Mouse (Mus musculus) intestine, embryonic 14.5 days (tissue): ENCODE data around the gene Tsr1. TPM values are rescaled to one million over a fixed set of nuclear protein-coding genes. Genes with fewer than 3 reads are reported as not detected.

Experiments used
- ATAC-seq: fragments of 200-750 bp; cut with Nextera tagmentation; replicated peaks from 2 replicates; pipeline ENCODE4 v1.8.0; 2017; ENCODE audit warnings: low read depth, moderate number of reproducible peaks, moderate TSS enrichment, moderate library complexity; ENCODE audit not compliant: low FRiP score, low TSS enrichment
- DNase-seq: peaks from one replicate; pipeline ENCODE4 v3.0.0-alpha.2; 2018; ENCODE audit warnings: low spot score
- H3K27ac ChIP-seq: fragments of 300-500 bp; sonication (generic); 2 replicates; pipeline ENCODE4 v1.5.1; 2014; ENCODE audit warnings: low read depth, mild to moderate bottlenecking, control low read depth
- H3K27me3 ChIP-seq: fragments of 300-500 bp; sonication (generic); replicated peaks from 2 replicates; pipeline ENCODE4 v1.6.1; 2014; ENCODE audit warnings: low read length, control low read depth; ENCODE audit not compliant: control insufficient read depth, insufficient read depth
- H3K36me3 ChIP-seq: fragments of 300-500 bp; sonication (generic); 2 replicates; pipeline ENCODE4 v1.6.1; 2014; ENCODE audit warnings: low read length, control low read depth; ENCODE audit not compliant: control insufficient read depth, insufficient read depth
- H3K4me1 ChIP-seq: fragments of 300-500 bp; sonication (generic); replicated peaks from 2 replicates; pipeline ENCODE4 v1.6.1; 2014; ENCODE audit warnings: low read length, control low read depth, mixed read lengths; ENCODE audit not compliant: control insufficient read depth, insufficient read depth
- H3K4me2 ChIP-seq: fragments of 300-500 bp; sonication (generic); 2 replicates; pipeline ENCODE4 v1.6.1; 2014; ENCODE audit warnings: low read length
- H3K4me3 ChIP-seq: fragments of 300-500 bp; sonication (generic); 2 replicates; pipeline ENCODE4 v1.5.1; 2014; ENCODE audit warnings: low read depth, low read length, control low read depth, mixed read lengths
- H3K9ac ChIP-seq: fragments of 300-500 bp; sonication (generic); 2 replicates; pipeline ENCODE4 v1.6.1; 2014; ENCODE audit warnings: mild to moderate bottlenecking, low read length
- H3K9me3 ChIP-seq: fragments of 300-500 bp; sonication (generic); 2 replicates; pipeline ENCODE4 v1.6.1; 2016; ENCODE audit warnings: low read length, control low read depth; ENCODE audit not compliant: control insufficient read depth
- WGBS: fragments of 180-500 bp; shearing (Covaris S2); extraction: QIAGEN DNeasy Blood & Tissue Kit; methylation state at CpG from one replicate; pipeline ENCODE4 v1.1.7; 2014; 5-methylcytosine and 5-hydroxymethylcytosine counted together
- polyA plus RNA-seq: library from polyadenylated mRNA; unstranded; fragments of >200 nt; fragmentation: Nextera tagmentation; extraction: Ambion mirVana; gene quantifications from 2 replicates; pipeline ENCODE4 v1.2.1, GENCODE M21; 2014

The Tsr1 gene
- polyA plus RNA-seq, 1 experiment from 2014 or later = 64.3 TPM

DNA sequence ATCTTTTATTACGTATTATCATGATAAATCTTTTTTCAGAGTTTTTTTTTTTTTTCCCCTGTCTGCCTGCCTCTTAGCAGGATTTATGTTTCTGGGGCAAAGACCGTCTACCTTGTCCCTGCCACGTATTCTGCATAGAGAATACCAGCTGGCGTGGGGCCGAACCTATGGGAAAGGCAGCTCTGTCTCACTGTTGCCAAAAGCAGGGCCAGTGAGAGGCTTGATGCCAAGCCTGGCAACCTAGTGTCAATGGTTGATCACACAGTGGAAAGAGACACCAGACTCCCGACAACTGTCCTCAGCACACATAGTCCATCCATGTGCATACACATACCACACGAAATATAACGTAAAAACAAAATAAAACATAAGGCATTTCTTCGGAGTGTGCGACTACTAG lies 14.8 kb upstream of the Tsr1 start:
- no peak overlapping the region for H3K4me3 ChIP-seq
- DNase-seq (no peak), ATAC-seq (no peak)
- H3K4me2 ChIP-seq = no peak overlapping the region
- H3K9ac ChIP-seq = no peak overlapping the region
- H3K36me3 ChIP-seq = no peaks in the 10 kb centered on the region
- WGBS = 95% methylated on average over 10 of the region's 10 CpGs
- 0 out of 2 replicates have a peak, but pooled peaks cover 3% of the 10 kb centered on the region for H3K4me1 ChIP-seq
- H3K27me3 ChIP-seq = no peaks in the 10 kb centered on the region
- H3K9me3 ChIP-seq = no peaks in the 10 kb centered on the region
- no peak overlapping the region for H3K27ac ChIP-seq

DNA sequence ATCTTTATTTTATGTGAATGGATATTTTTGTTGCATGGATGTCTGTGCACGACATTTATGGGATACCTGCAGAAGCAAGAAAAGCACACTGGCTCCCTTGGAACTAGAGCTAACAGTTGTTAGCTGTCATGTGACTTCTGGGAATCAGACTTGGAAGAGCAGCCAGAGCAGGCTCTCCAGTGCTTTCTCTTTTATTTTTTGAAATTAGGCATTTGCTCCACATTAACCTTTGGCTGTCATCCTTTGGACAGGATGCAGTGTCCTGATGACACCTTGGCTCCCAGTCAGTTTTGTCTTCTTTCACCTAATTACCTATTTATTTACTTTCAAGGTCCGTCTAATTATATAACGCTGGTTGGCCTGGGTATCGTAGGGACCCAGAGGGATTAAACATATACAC lies 3.3 kb upstream of the Tsr1 start:
- ATAC-seq (no peak), DNase-seq (no peak)

DNA sequence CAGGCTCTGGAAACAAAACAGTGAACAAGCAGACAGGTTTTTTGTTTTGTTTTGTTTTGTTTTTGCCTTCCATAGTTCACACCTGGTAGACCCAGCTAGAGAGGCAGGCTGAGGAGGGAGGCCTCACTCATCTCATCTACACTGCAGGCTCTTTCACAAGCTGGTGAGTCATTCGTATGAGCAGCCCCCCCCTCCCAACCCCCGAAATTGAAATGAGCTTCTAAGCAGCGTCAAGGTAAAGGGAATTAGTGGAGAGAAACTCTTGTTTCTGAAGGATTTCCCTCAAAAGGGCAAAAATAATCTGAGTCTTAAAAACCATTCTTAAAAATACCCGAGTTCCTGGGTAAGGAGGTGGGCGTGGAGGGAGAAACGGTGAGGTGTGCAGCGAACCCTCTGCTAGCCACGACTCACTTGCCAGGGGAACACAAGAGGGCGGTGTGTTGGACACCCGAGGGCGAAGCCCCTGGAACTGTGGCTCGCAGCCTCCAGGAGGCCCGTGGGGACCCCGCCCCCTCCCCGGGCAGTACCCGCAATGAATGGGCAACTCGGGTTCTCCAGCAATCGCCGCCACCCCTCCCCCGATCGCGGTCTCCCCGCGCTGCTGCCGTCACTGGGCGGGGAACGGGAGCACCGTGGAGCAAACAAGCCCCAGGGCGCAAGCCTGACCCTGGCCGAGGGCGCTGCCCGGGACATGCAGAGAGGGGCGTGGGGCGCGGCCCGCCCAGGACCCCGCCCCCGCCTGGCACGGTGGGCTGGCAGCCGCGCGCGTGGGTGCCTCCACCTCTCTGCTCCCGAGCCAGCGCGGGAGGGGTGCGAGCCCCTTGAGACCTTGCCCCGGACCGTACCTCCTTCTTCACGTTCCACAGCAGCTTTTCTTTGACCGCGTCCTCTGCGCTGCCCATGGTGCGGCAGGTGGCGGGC lies 1.6 kb upstream of the Tsr1 start:
- Histone ChIP-seq H3K27me3 (no peaks in the 10 kb centered on the region), H3K4me1 (peaks cover 11% of the 10 kb centered on the region; the same call in 1 of the 2 replicates), H3K9me3 (no peaks in the 10 kb centered on the region), H3K4me3 (peak overlapping the region; percentile 97), H3K27ac (peak overlapping the region; percentile 78), H3K36me3 (peaks cover 20% of the 10 kb centered on the region), H3K4me2 (peak overlapping the region; percentile 93), H3K9ac (peak overlapping the region; percentile 81)
- peak; percentile 85 for DNase-seq
- ATAC-seq = peak; percentile 70
- under 1% methylated on average over 48 of the region's 55 CpGs for WGBS

More for the DNA sequence above, 3.3 kb upstream of the Tsr1 start:
- Histone ChIP-seq H3K36me3 (peaks cover 4% of the 10 kb centered on the region), H3K4me1 (0 out of 2 replicates have a peak, but pooled peaks cover 7% of the 10 kb centered on the region), H3K4me2 (no peak overlapping the region), H3K27ac (no peak overlapping the region), H3K9ac (no peak overlapping the region), H3K4me3 (no peak overlapping the region), H3K9me3 (no peaks in the 10 kb centered on the region), H3K27me3 (no peaks in the 10 kb centered on the region)
- WGBS = 70% methylated on average over 4 of the region's 4 CpGs

DNA sequence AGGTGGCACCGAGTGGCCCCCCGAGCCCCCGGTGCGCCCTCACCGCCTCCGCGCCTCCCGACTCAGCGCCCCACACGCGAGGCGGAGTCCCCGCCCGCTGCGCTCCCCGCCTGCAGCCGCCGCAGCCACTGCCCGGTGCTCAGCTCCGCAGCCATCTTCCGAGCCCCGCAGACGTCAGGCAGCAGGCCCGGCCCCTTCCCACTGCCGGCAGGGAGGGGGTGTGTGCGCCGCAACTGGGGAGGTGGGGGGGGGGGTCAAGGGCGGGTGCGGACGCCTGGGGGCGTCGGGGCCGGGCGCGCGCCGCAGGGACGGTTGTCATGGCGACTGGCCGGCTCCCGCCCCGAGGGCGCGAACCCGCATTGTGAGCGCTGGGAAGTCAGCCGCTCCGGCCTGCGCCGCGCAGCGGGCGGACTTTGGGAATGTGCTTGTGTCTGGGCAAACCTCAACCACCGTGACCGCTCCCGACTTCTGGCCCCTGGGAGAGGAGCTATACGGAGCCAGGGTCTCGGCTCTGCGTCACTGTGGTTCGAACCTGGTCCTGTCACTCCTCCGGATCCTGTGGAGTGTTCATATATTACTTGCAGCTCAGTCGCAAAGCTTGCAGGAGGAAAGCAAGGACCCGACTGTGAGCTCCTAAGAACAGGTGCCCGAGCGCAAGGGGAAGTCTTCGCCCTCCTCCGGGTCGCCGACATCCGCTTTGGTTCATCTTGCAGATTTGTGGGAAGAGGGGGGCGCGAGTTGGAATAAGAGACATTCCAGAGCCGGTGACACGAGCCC lies 782 bp upstream of the Tsr1 start, which contains the start of gene Sgsm2:
Sgsm2 (minus strand) TSS at position 160 of the 777 bp plus-strand sequence.
- H3K4me1 ChIP-seq = peaks cover 11% of the 10 kb centered on the region; the same call in 1 of the 2 replicates
- peak; percentile 75 for ATAC-seq
- H3K9me3 ChIP-seq = no peaks in the 10 kb centered on the region
- H3K27ac ChIP-seq = peak within 1 kb of the TSS; percentile 78
- under 1% methylated on average over 71 of the region's 74 CpGs for WGBS
- DNase-seq = peak; percentile 89
- H3K27me3 ChIP-seq = no peaks in the 10 kb centered on the region
- H3K4me3 ChIP-seq = peak within 1 kb of the TSS; percentile 97
- H3K9ac ChIP-seq = peak within 1 kb of the TSS; percentile 81
- H3K4me2 ChIP-seq = peak within 1 kb of the TSS; percentile 93
- peaks cover 29% of the 10 kb centered on the region for H3K36me3 ChIP-seq

DNA sequence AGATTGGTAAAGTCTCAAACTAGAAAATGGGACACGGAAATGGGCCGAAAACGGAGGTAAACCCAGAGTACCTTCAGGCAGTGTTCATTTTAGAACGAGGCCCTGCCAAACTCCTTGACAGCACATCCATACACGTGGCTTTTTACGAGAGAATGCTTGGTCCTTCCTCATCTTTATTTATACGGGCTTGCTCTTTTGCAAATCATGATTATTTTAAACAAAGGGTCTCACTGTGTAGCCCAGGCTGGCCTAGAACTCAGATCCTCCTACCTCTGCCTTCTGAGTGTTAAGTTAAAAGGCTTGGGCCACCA lies 601 bp downstream of the Tsr1 start:
- H3K27me3 ChIP-seq = no peaks in the 10 kb centered on the region
- peak overlapping the region; percentile 81 for H3K9ac ChIP-seq
- DNase-seq (no peak), ATAC-seq (no peak)
- H3K9me3 ChIP-seq = no peaks in the 10 kb centered on the region
- 1% methylated on average over 7 of the region's 7 CpGs for WGBS
- H3K4me1 ChIP-seq = peaks cover 11% of the 10 kb centered on the region; the same call in 1 of the 2 replicates
- peaks cover 43% of the 10 kb centered on the region for H3K36me3 ChIP-seq
- H3K4me3 ChIP-seq = peak overlapping the region; percentile 97
- peak overlapping the region; percentile 93 for H3K4me2 ChIP-seq
- H3K27ac ChIP-seq = peak overlapping the region; percentile 78; the same call in 1 of the 2 replicates

DNA sequence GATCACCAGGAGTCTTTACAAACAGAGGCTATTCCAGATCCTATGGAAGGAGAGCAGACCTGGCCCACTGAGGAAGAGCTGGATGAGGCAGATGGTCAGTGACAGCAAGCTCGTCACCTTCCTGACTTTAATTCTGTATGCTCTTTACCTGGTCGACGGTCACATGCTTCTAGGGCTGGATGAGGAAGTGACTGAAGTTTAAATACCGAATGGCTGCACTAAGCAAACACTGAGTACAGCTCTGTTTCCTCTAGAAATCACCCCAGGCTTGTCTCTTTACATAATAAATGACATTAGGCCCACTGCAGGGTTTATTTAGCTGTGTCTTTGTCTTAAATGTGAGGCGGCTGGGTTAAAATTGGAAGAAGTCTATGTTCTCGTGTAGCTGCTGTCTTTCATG lies 3.7 kb downstream of the Tsr1 start:
- no peaks in the 10 kb centered on the region for H3K9me3 ChIP-seq
- peaks cover 11% of the 10 kb centered on the region; the same call in 1 of the 2 replicates for H3K4me1 ChIP-seq
- H3K4me3 ChIP-seq = no peak overlapping the region
- H3K27ac ChIP-seq = no peak overlapping the region; the same call in 1 of the 2 replicates
- no peak for ATAC-seq
- H3K4me2 ChIP-seq = 0 out of 2 replicates have a peak overlapping the region, but pooled peaks have one; percentile 17
- no peaks in the 10 kb centered on the region for H3K27me3 ChIP-seq
- peaks cover 74% of the 10 kb centered on the region for H3K36me3 ChIP-seq
- 79% methylated on average over 6 of the region's 6 CpGs for WGBS
- DNase-seq = no peak
- no peak overlapping the region for H3K9ac ChIP-seq

DNA sequence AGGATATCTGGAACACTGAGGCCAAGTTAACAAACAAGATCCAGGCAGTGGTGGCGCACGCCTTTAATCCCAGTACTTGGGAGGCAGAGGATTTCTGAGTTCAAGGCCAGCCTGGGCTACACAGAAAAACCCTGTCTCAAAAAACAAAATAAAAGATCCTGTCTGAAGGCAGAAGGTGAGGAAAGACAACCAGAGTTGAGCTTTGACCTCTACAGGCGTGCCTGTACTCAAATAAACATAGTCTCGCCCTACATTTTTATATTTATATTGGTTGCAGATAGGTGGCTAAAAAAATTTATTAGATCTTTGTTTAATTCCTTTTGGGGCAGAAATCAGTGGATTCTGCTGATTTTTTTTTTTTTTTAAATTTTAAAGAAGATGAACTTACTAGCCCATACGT lies 4.5 kb downstream of the Tsr1 start:
- ATAC-seq (no peak), DNase-seq (no peak)
- H3K9ac ChIP-seq = no peak overlapping the region
- H3K27me3 ChIP-seq = no peaks in the 10 kb centered on the region
- WGBS = 85% methylated on average over 5 of the region's 5 CpGs
- no peak overlapping the region for H3K4me2 ChIP-seq
- no peaks in the 10 kb centered on the region for H3K9me3 ChIP-seq
- no peak overlapping the region for H3K27ac ChIP-seq
- peaks cover 82% of the 10 kb centered on the region for H3K36me3 ChIP-seq
- H3K4me1 ChIP-seq = peaks cover 11% of the 10 kb centered on the region; the same call in 1 of the 2 replicates
- H3K4me3 ChIP-seq = no peak overlapping the region

DNA sequence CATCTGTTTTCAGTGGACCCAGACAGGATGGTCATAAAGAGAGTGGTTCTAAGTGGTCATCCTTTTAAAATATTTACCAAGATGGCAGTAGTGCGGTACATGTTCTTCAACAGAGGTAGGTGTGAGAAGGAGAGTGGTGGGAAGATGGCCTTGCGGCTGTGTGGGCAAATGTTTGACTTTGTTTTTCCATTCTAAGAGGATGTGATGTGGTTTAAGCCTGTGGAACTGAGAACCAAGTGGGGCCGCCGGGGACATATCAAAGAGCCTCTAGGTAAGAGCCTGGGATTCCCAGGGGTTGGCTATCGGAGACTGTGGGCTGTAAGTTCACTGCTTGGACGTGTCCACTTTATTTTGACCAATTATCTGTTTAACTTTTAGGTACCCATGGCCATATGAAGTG lies 10.0 kb downstream of the Tsr1 start:
- ATAC-seq (no peak), DNase-seq (no peak)
- Histone ChIP-seq H3K4me3 (no peak overlapping the region), H3K27me3 (no peaks in the 10 kb centered on the region), H3K36me3 (peaks cover 80% of the 10 kb centered on the region), H3K4me1 (no peaks in the 10 kb centered on the region), H3K27ac (no peak overlapping the region), H3K9me3 (no peaks in the 10 kb centered on the region), H3K9ac (no peak overlapping the region), H3K4me2 (no peak overlapping the region)
- 93% methylated on average over 6 of the region's 6 CpGs for WGBS
